Mouse (Mus musculus) MEL-GATA-1-ER (cell line): ENCODE results near the gene Dpp3.
"Not testable (repeated sequence)": the region's sequence is repeated elsewhere in the genome, so short reads cannot be mapped to it uniquely, and the experiment has no call there.

Experiments
- DNase-seq: peaks from one replicate; pipeline ENCODE4 v3.0.0-alpha.2; 2012; ENCODE audit warnings: low read depth; ENCODE audit errors: extremely low read depth

Gene Dpp3

GRCm38 (mm10) chr19:4927904-4928531 is at the start of gene Dpp3:
Gene Dpp3 (minus strand): TSS chr19:4928287.
- peak; percentile 89 for DNase-seq

GRCm38 (mm10) chr19:4968236-4968635 is 40.1 kb upstream of the Dpp3 start:
- DNase-seq: no peak

GRCm38 (mm10) chr19:4961928-4962601 is 34.0 kb upstream of the Dpp3 start, which contains the start of gene Mrpl11:
Gene Mrpl11 (plus strand): TSS chr19:4962147.
- peak; percentile 94 for DNase-seq

GRCm38 (mm10) chr19:4948641-4949040 is 20.6 kb upstream of the Dpp3 start:
- DNase-seq: not testable (repeated sequence)

- no peak for DNase-seq
Measured at GRCm38 (mm10) chr19:4945540-4945939, 17.5 kb upstream of the Dpp3 start.

- no peak for DNase-seq
Measured at GRCm38 (mm10) chr19:4943253-4943588, 15.1 kb upstream of the Dpp3 start.

- peak; percentile 16 for DNase-seq
Measured at GRCm38 (mm10) chr19:4942551-4943252, 14.6 kb upstream of the Dpp3 start, which contains the start of gene Peli3. Gene Peli3 (minus strand): TSS chr19:4943127.

- no peak for DNase-seq
Measured at GRCm38 (mm10) chr19:4937444-4938310, 9.6 kb upstream of the Dpp3 start.

GRCm38 (mm10) chr19:4936896-4937295 is 8.8 kb upstream of the Dpp3 start:
- DNase-seq: no peak

- no peak for DNase-seq
Measured at GRCm38 (mm10) chr19:4928781-4929180, 694 bp upstream of the Dpp3 start.

- DNase-seq: no peak
Measured at GRCm38 (mm10) chr19:4925121-4925860, 2.8 kb downstream of the Dpp3 start.

GRCm38 (mm10) chr19:4919652-4920051 is 8.4 kb downstream of the Dpp3 start:
- DNase-seq: no peak

GRCm38 (mm10) chr19:4916827-4917226 is 11.3 kb downstream of the Dpp3 start:
- DNase-seq: no peak

GRCm38 (mm10) chr19:4915924-4916603 is 12.0 kb downstream of the Dpp3 start:
- DNase-seq: no peak

GRCm38 (mm10) chr19:4909376-4909775 is 18.7 kb downstream of the Dpp3 start:
- DNase-seq: no peak

GRCm38 (mm10) chr19:4908107-4908506 is 20.0 kb downstream of the Dpp3 start:
- DNase-seq: no peak

GRCm38 (mm10) chr19:4905979-4906794 is 21.9 kb downstream of the Dpp3 start, which contains the start of gene Bbs1:
Gene Bbs1 (minus strand): TSS chr19:4906628.
- no peak for DNase-seq

- no peak for DNase-seq
Measured at GRCm38 (mm10) chr19:4899888-4900287, 28.2 kb downstream of the Dpp3 start.

- DNase-seq: no peak
Measured at GRCm38 (mm10) chr19:4898972-4899371, 29.1 kb downstream of the Dpp3 start.
